Mouse (Mus musculus): ENCODE measurements around the gene Dhx15.

Gene Dhx15

GRCm38 (mm10) chr5:52141936-52142335, 48.4 kb downstream of the Dhx15 start:
- DNase-seq (ENCODE audit: low spot score): no peak

- no peak for DNase-seq (ENCODE audit: low spot score)
Measured at GRCm38 (mm10) chr5:52138819-52139218, 51.5 kb downstream of the Dhx15 start.

GRCm38 (mm10) chr5:52138134-52138533, 52.2 kb downstream of the Dhx15 start:
- no peak for DNase-seq (ENCODE audit: low spot score)

- DNase-seq (ENCODE audit: low spot score): no peak
Measured at GRCm38 (mm10) chr5:52135460-52136141, 54.7 kb downstream of the Dhx15 start.

GRCm38 (mm10) chr5:52132840-52133239, 57.5 kb downstream of the Dhx15 start:
- no peak for DNase-seq (ENCODE audit: low spot score)

GRCm38 (mm10) chr5:52132092-52132491, 58.2 kb downstream of the Dhx15 start:
- DNase-seq (ENCODE audit: low spot score): no peak

- DNase-seq (ENCODE audit: low spot score): no peak
Measured at GRCm38 (mm10) chr5:52131389-52131788, 58.9 kb downstream of the Dhx15 start.

- no peak for DNase-seq (ENCODE audit: low spot score)
Measured at GRCm38 (mm10) chr5:52130496-52130895, 59.8 kb downstream of the Dhx15 start.

GRCm38 (mm10) chr5:52126263-52126662, 64.1 kb downstream of the Dhx15 start:
- DNase-seq (ENCODE audit: low spot score): no peak

- no peak for DNase-seq (ENCODE audit: low spot score)
Measured at GRCm38 (mm10) chr5:52125854-52126253, 64.5 kb downstream of the Dhx15 start.

GRCm38 (mm10) chr5:52122146-52122545, 68.2 kb downstream of the Dhx15 start:
- DNase-seq (ENCODE audit: low spot score): no peak

- DNase-seq (ENCODE audit: low spot score): no peak
Measured at GRCm38 (mm10) chr5:52119822-52120221, 70.5 kb downstream of the Dhx15 start.

- no peak for DNase-seq (ENCODE audit: low spot score)
Measured at GRCm38 (mm10) chr5:52119192-52119591, 71.1 kb downstream of the Dhx15 start.

- no peak for DNase-seq (ENCODE audit: low spot score)
Measured at GRCm38 (mm10) chr5:52117829-52118228, 72.5 kb downstream of the Dhx15 start.

- DNase-seq (ENCODE audit: low spot score): no peak
Measured at GRCm38 (mm10) chr5:52116404-52116803, 73.9 kb downstream of the Dhx15 start.

- DNase-seq (ENCODE audit: low spot score): no peak
Measured at GRCm38 (mm10) chr5:52115821-52116317, 74.4 kb downstream of the Dhx15 start.

- DNase-seq (ENCODE audit: low spot score): no peak
Measured at GRCm38 (mm10) chr5:52114751-52115451, 75.4 kb downstream of the Dhx15 start.

- no peak for DNase-seq (ENCODE audit: low spot score)
Measured at GRCm38 (mm10) chr5:52113851-52114731, 76.2 kb downstream of the Dhx15 start.

GRCm38 (mm10) chr5:52112953-52113841, 77.1 kb downstream of the Dhx15 start:
- no peak for DNase-seq (ENCODE audit: low spot score)

- no peak for DNase-seq (ENCODE audit: low spot score)
Measured at GRCm38 (mm10) chr5:52112191-52112760, 78.0 kb downstream of the Dhx15 start.

Data from ovary, postnatal 14 days (tissue).